Mouse (Mus musculus): ENCODE results near the gene Grk5. TPM values are rescaled to one million over a fixed set of nuclear protein-coding genes. Genes with fewer than 3 reads are reported as not detected.
A peak's percentile ranks its signal among the peaks of the same experiment; 100 is the strongest.

Gene Grk5
- polyA plus RNA-seq, 1 experiment from 2014 or later, result 1.5 TPM

- no peak overlapping the region for H3K4me2 ChIP-seq (replicated peaks)
- no peak for ATAC-seq (ENCODE audit: low FRiP score, low read depth)
- H3K36me3 ChIP-seq, result peaks cover 2% of the 10 kb centered on the region; the same call in 1 of the 2 replicates
- H3K27me3 ChIP-seq, result no peaks in the 10 kb centered on the region
- H3K4me3 ChIP-seq, result no peak overlapping the region
- H3K27ac ChIP-seq, result no peak overlapping the region
- H3K9ac ChIP-seq, result no peak overlapping the region
- peaks cover 4% of the 10 kb centered on the region; the same call in 1 of the 2 replicates for H3K9me3 ChIP-seq
- H3K4me1 ChIP-seq, result peaks cover 12% of the 10 kb centered on the region
- 85% methylated on average over 1 of the region's 1 CpGs for WGBS
Observed at GRCm38 (mm10) chr19:61051151-61051550, 161.6 kb downstream of the Grk5 start.

- H3K4me1 ChIP-seq, result peaks cover 12% of the 10 kb centered on the region
- H3K4me3 ChIP-seq, result no peak overlapping the region
- no peak for ATAC-seq (ENCODE audit: low FRiP score, low read depth)
- H3K9me3 ChIP-seq, result peaks cover 4% of the 10 kb centered on the region; the same call in 1 of the 2 replicates
- no peak overlapping the region for H3K27ac ChIP-seq
- no peak overlapping the region for H3K9ac ChIP-seq
- H3K36me3 ChIP-seq, result peaks cover 2% of the 10 kb centered on the region; the same call in 1 of the 2 replicates
- H3K27me3 ChIP-seq, result no peaks in the 10 kb centered on the region
- no peak overlapping the region for H3K4me2 ChIP-seq (replicated peaks)
Observed at GRCm38 (mm10) chr19:61052008-61052407, 162.5 kb downstream of the Grk5 start.

DNA sequence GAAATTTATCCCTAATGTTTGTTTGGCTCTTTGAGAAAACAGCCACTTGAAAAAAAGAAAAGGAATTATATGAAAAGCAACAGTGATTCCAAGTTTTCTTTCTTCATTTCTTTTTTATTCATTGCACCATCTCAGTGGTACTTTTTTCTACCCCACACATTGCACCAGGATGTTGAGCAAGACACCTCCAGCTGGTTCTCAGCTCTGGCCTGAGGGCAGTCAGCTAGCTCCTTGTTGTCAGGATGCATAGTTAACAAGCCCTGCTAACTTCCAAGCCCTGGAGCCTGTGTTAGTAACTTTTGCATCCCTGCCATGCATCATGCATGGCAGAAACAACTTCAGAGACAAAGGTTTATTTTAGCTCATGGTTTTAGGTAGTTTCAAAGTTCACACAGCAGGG, 163.2 kb downstream of the Grk5 start:
- peaks cover 12% of the 10 kb centered on the region for H3K4me1 ChIP-seq
- H3K9me3 ChIP-seq, result peaks cover 4% of the 10 kb centered on the region; the same call in 1 of the 2 replicates
- peaks cover 2% of the 10 kb centered on the region; the same call in 1 of the 2 replicates for H3K36me3 ChIP-seq
- no peak overlapping the region for H3K4me2 ChIP-seq (replicated peaks)
- ATAC-seq (ENCODE audit: low FRiP score, low read depth), result no peak
- H3K27ac ChIP-seq, result no peak overlapping the region
- no peaks in the 10 kb centered on the region for H3K27me3 ChIP-seq
- no peak overlapping the region for H3K9ac ChIP-seq
- no peak overlapping the region for H3K4me3 ChIP-seq

- Histone ChIP-seq H3K27ac (no peak overlapping the region), H3K9me3 (peaks cover 4% of the 10 kb centered on the region; the same call in 1 of the 2 replicates), H3K9ac (no peak overlapping the region), H3K4me1 (no peaks in the 10 kb centered on the region), H3K4me3 (no peak overlapping the region), H3K36me3 (peaks cover 2% of the 10 kb centered on the region; the same call in 1 of the 2 replicates), H3K27me3 (no peaks in the 10 kb centered on the region), H3K4me2 (replicated peaks) (no peak overlapping the region)
- no peak for ATAC-seq (ENCODE audit: low FRiP score, low read depth)
- WGBS, result 74% methylated on average over 5 of the region's 5 CpGs
Observed at GRCm38 (mm10) chr19:61056783-61057410, 167.3 kb downstream of the Grk5 start.

DNA sequence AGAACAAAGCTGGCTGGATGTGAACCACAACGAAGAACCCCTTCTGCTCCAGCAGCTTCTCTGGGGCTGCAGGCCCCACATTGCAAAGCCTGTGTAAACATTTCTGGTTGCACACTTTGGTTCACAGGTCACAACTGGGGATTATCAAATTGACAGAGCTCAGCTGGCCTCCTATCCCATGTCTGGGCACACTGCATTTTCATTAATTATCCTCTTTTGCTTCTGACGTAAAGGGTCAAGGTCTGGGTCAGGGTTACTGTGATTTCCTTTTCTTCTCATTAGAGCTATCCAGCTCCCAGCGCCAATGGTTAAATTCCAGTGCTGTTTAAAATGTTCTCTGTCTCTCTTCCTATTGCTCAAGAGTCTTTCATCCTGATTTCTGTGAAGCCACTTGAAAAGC, 168.0 kb downstream of the Grk5 start:
- Histone ChIP-seq H3K27ac (no peak overlapping the region), H3K4me2 (replicated peaks) (no peak overlapping the region), H3K4me3 (no peak overlapping the region), H3K4me1 (no peaks in the 10 kb centered on the region), H3K9me3 (peaks cover 4% of the 10 kb centered on the region; the same call in 1 of the 2 replicates), H3K36me3 (peaks cover 2% of the 10 kb centered on the region; the same call in 1 of the 2 replicates), H3K9ac (no peak overlapping the region), H3K27me3 (no peaks in the 10 kb centered on the region)
- WGBS, result 20% methylated on average over 3 of the region's 3 CpGs
- no peak for ATAC-seq (ENCODE audit: low FRiP score, low read depth)

DNA sequence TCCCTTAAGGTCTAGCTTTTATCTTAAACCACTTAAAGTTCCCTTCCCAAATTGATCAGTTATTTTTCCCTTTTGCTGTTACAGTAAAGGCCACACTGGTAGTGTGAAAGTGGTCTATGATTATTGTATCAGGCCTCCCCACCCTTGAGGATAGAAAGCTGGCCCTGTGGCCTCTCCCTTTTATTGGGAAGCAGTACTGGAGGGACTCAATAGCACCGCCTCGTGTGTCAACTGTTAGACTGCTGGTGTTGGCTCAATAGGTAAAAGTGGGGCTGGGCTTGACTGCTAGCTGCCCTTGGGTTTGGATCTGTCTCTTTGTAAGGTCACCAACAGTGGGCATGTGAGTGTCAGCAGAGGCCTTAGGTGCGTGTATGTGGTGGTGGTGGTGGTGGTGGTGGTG, 174.8 kb downstream of the Grk5 start:
- no peaks in the 10 kb centered on the region for H3K36me3 ChIP-seq
- no peak for ATAC-seq (ENCODE audit: low FRiP score, low read depth)
- 96% methylated on average over 3 of the region's 3 CpGs for WGBS
- no peaks in the 10 kb centered on the region for H3K4me1 ChIP-seq
- H3K9me3 ChIP-seq, result no peaks in the 10 kb centered on the region
- H3K4me2 ChIP-seq (replicated peaks), result no peak overlapping the region
- H3K4me3 ChIP-seq, result no peak overlapping the region
- no peak overlapping the region for H3K9ac ChIP-seq
- no peak overlapping the region for H3K27ac ChIP-seq
- no peaks in the 10 kb centered on the region for H3K27me3 ChIP-seq

DNA sequence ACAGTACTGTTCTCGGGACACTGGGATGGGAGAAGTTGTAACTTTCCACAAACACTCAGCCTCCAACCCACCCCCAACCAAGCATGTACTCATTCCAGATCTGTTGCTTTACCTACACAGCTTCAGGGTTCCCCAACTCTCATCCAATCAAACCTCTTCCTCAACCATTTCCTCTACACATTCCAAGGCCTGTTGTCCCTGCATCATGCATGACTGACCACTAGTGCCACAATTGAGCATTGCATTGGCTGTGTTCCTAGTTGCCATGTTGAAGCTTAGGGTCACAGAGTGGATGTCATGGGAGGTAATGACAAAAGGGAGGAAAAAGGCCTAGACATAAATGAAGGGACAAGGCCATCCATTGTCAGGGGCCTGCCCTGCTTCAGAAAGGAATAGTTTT, 175.5 kb downstream of the Grk5 start:
- no peak overlapping the region for H3K4me2 ChIP-seq (replicated peaks)
- H3K27me3 ChIP-seq, result no peaks in the 10 kb centered on the region
- H3K9me3 ChIP-seq, result no peaks in the 10 kb centered on the region
- WGBS, result 79% methylated on average over 1 of the region's 1 CpGs
- no peak overlapping the region for H3K27ac ChIP-seq
- no peak overlapping the region for H3K4me3 ChIP-seq
- no peaks in the 10 kb centered on the region for H3K36me3 ChIP-seq
- H3K4me1 ChIP-seq, result no peaks in the 10 kb centered on the region
- no peak overlapping the region for H3K9ac ChIP-seq
- no peak for ATAC-seq (ENCODE audit: low FRiP score, low read depth)

DNA sequence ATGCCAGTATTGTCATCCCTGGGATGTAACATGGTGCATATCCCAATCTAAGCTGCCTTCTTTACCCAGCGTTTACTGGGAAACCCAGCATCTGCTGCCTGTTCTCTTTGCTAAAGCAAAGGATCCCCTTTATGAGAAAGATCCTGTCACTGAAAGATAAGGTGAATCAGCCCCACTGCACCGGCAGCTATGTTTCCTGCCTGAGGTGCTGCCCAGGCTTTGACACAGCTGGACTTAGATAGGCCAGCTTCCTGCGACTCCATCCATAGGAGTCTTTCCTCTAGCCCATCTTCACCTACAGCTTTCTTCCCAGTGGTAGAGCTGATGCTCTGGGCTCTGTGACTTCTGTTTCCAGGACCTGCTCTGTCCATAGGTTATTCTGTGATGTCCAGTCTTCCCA, 189.1 kb downstream of the Grk5 start:
- WGBS, result 91% methylated on average over 3 of the region's 3 CpGs
- ATAC-seq (ENCODE audit: low FRiP score, low read depth), result no peak

GRCm38 (mm10) chr19:61080251-61080749, 190.8 kb downstream of the Grk5 start:
- H3K9ac ChIP-seq, result no peak overlapping the region
- no peaks in the 10 kb centered on the region for H3K27me3 ChIP-seq
- H3K9me3 ChIP-seq, result no peaks in the 10 kb centered on the region
- H3K4me1 ChIP-seq, result no peaks in the 10 kb centered on the region
- ATAC-seq (ENCODE audit: low FRiP score, low read depth), result no peak
- H3K4me2 ChIP-seq (replicated peaks), result no peak overlapping the region
- H3K27ac ChIP-seq, result no peak overlapping the region
- peaks cover 5% of the 10 kb centered on the region; the same call in 1 of the 2 replicates for H3K36me3 ChIP-seq
- WGBS, result 90% methylated on average over 5 of the region's 5 CpGs
- no peak overlapping the region for H3K4me3 ChIP-seq

More for the DNA sequence above, 189.1 kb downstream of the Grk5 start:
- H3K4me2 ChIP-seq (replicated peaks), result no peak overlapping the region
- H3K9ac ChIP-seq, result no peak overlapping the region
- H3K36me3 ChIP-seq, result peaks cover 5% of the 10 kb centered on the region; the same call in 1 of the 2 replicates
- H3K9me3 ChIP-seq, result no peaks in the 10 kb centered on the region
- no peak overlapping the region for H3K27ac ChIP-seq
- no peak overlapping the region for H3K4me3 ChIP-seq
- no peaks in the 10 kb centered on the region for H3K27me3 ChIP-seq
- no peaks in the 10 kb centered on the region for H3K4me1 ChIP-seq

DNA sequence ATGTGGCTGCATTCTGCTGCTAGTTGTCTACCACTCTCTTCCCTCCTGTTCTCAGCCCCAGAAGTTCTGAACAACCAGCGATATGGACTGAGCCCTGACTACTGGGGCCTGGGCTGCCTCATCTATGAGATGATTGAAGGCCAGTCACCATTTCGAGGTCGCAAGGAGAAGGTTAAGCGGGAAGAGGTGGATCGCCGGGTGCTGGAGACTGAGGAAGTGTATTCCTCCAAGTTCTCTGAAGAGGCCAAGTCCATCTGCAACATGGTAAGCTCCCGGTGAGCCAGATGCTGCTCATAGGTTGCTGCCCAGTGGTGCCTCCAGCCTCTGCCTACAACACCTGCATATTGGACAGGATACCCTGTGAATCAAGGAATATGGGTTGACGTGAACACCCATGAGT, 193.5 kb downstream of the Grk5 start:
- no peaks in the 10 kb centered on the region for H3K9me3 ChIP-seq
- no peaks in the 10 kb centered on the region for H3K4me1 ChIP-seq
- peaks cover 9% of the 10 kb centered on the region; the same call in 1 of the 2 replicates for H3K36me3 ChIP-seq
- H3K27ac ChIP-seq, result no peak overlapping the region
- ATAC-seq (ENCODE audit: low FRiP score, low read depth), result no peak
- no peak overlapping the region for H3K4me3 ChIP-seq
- no peak overlapping the region for H3K4me2 ChIP-seq (replicated peaks)
- H3K9ac ChIP-seq, result no peak overlapping the region
- WGBS, result 93% methylated on average over 8 of the region's 8 CpGs
- H3K27me3 ChIP-seq, result no peaks in the 10 kb centered on the region

- Histone ChIP-seq H3K4me3 (no peak overlapping the region), H3K4me2 (replicated peaks) (no peak overlapping the region), H3K27me3 (no peaks in the 10 kb centered on the region), H3K9me3 (no peaks in the 10 kb centered on the region), H3K4me1 (no peaks in the 10 kb centered on the region), H3K36me3 (peaks cover 15% of the 10 kb centered on the region; the same call in 1 of the 2 replicates), H3K9ac (no peak overlapping the region), H3K27ac (no peak overlapping the region)
- 53% methylated on average over 4 of the region's 4 CpGs for WGBS
- peak; percentile 66; the same call in 1 of the 2 replicates for ATAC-seq (ENCODE audit: low FRiP score, low read depth)
Observed at GRCm38 (mm10) chr19:61084149-61084940, 194.8 kb downstream of the Grk5 start.

GRCm38 (mm10) chr19:61085217-61085616, 195.7 kb downstream of the Grk5 start:
- no peaks in the 10 kb centered on the region for H3K27me3 ChIP-seq
- no peak overlapping the region for H3K9ac ChIP-seq
- H3K36me3 ChIP-seq, result peaks cover 16% of the 10 kb centered on the region; the same call in 1 of the 2 replicates
- no peaks in the 10 kb centered on the region for H3K4me1 ChIP-seq
- ATAC-seq (ENCODE audit: low FRiP score, low read depth), result no peak
- H3K9me3 ChIP-seq, result no peaks in the 10 kb centered on the region
- no peak overlapping the region for H3K4me2 ChIP-seq (replicated peaks)
- H3K27ac ChIP-seq, result no peak overlapping the region
- WGBS, result 75% methylated on average over 2 of the region's 2 CpGs
- H3K4me3 ChIP-seq, result no peak overlapping the region

All from limb, embryonic 13.5 days (tissue).